Mouse (Mus musculus): ENCODE measurements around the gene Pradc1. TPM values are rescaled to one million over a fixed set of nuclear protein-coding genes. Genes with fewer than 3 reads are reported as not detected.

The Pradc1 gene
- polyA plus RNA-seq, 1 experiment from 2014 or later: 34.9 TPM

GRCm38 (mm10) chr6:85423836-85424379, 27.9 kb downstream of the Pradc1 start, which contains the start of gene Noto:
Gene Noto, plus strand, starts transcription at chr6:85423886.
- no peak for ATAC-seq
- Histone ChIP-seq H3K27ac (ENCODE audit: low read depth, low read length) (no peak within 1 kb of the TSS), H3K9ac (ENCODE audit: low read depth, low read length) (no peak within 1 kb of the TSS), H3K36me3 (ENCODE audit: control insufficient read depth, insufficient read depth, low read length) (no peaks in the 10 kb centered on the region), H3K9me3 (ENCODE audit: control insufficient read depth, low read length) (no peaks in the 10 kb centered on the region), H3K4me3 (ENCODE audit: low read length) (no peak within 1 kb of the TSS), H3K4me2 (ENCODE audit: low read length) (no peak within 1 kb of the TSS), H3K4me1 (ENCODE audit: control insufficient read depth, insufficient read depth, low read depth, low read length) (no peaks in the 10 kb centered on the region), H3K27me3 (replicated peaks; ENCODE audit: control insufficient read depth, insufficient read depth, low read length) (peaks cover 6% of the 10 kb centered on the region; the same call in 1 of the 2 replicates)
- 16% methylated on average over 28 of the region's 28 CpGs for WGBS

- Histone ChIP-seq H3K9me3 (ENCODE audit: control insufficient read depth, low read length) (no peaks in the 10 kb centered on the region), H3K36me3 (ENCODE audit: control insufficient read depth, insufficient read depth, low read length) (no peaks in the 10 kb centered on the region), H3K4me3 (ENCODE audit: low read length) (no peak overlapping the region), H3K4me2 (ENCODE audit: low read length) (no peak overlapping the region), H3K4me1 (ENCODE audit: control insufficient read depth, insufficient read depth, low read depth, low read length) (no peaks in the 10 kb centered on the region), H3K27ac (ENCODE audit: low read depth, low read length) (no peak overlapping the region), H3K27me3 (replicated peaks; ENCODE audit: control insufficient read depth, insufficient read depth, low read length) (0 out of 2 replicates have a peak, but pooled peaks cover 3% of the 10 kb centered on the region), H3K9ac (ENCODE audit: low read depth, low read length) (no peak overlapping the region)
- ATAC-seq: no peak
- 91% methylated on average over 2 of the region's 2 CpGs for WGBS
Observed at GRCm38 (mm10) chr6:85419150-85419549, 32.6 kb downstream of the Pradc1 start.

- no peak overlapping the region for H3K4me3 ChIP-seq (ENCODE audit: low read length)
- H3K9me3 ChIP-seq (ENCODE audit: control insufficient read depth, low read length): no peaks in the 10 kb centered on the region
- no peaks in the 10 kb centered on the region for H3K4me1 ChIP-seq (ENCODE audit: control insufficient read depth, insufficient read depth, low read depth, low read length)
- H3K27me3 ChIP-seq (replicated peaks; ENCODE audit: control insufficient read depth, insufficient read depth, low read length): no peaks in the 10 kb centered on the region
- no peaks in the 10 kb centered on the region for H3K36me3 ChIP-seq (ENCODE audit: control insufficient read depth, insufficient read depth, low read length)
- ATAC-seq: no peak
- no peak overlapping the region for H3K27ac ChIP-seq (ENCODE audit: low read depth, low read length)
- 65% methylated on average over 3 of the region's 3 CpGs for WGBS
- no peak overlapping the region for H3K9ac ChIP-seq (ENCODE audit: low read depth, low read length)
- no peak overlapping the region for H3K4me2 ChIP-seq (ENCODE audit: low read length)
Observed at GRCm38 (mm10) chr6:85415829-85416228, 35.9 kb downstream of the Pradc1 start.

- no peaks in the 10 kb centered on the region for H3K36me3 ChIP-seq (ENCODE audit: control insufficient read depth, insufficient read depth, low read length)
- peaks cover 6% of the 10 kb centered on the region for H3K4me1 ChIP-seq (ENCODE audit: control insufficient read depth, insufficient read depth, low read depth, low read length)
- H3K27ac ChIP-seq (ENCODE audit: low read depth, low read length): no peak overlapping the region
- 9% methylated on average over 13 of the region's 13 CpGs for WGBS
- H3K9ac ChIP-seq (ENCODE audit: low read depth, low read length): no peak overlapping the region
- H3K27me3 ChIP-seq (replicated peaks; ENCODE audit: control insufficient read depth, insufficient read depth, low read length): peaks cover 27% of the 10 kb centered on the region
- H3K4me2 ChIP-seq (ENCODE audit: low read length): peak overlapping the region; percentile 25; the same call in 1 of the 2 replicates
- ATAC-seq: peak; percentile 92
- H3K9me3 ChIP-seq (ENCODE audit: control insufficient read depth, low read length): no peaks in the 10 kb centered on the region
- H3K4me3 ChIP-seq (ENCODE audit: low read length): no peak overlapping the region
Observed at GRCm38 (mm10) chr6:85410771-85411273, 40.9 kb downstream of the Pradc1 start.

GRCm38 (mm10) chr6:85409003-85409402, 42.8 kb downstream of the Pradc1 start:
- no peak for ATAC-seq
- 2% methylated on average over 31 of the region's 31 CpGs for WGBS
- Histone ChIP-seq H3K4me2 (ENCODE audit: low read length) (peak overlapping the region; percentile 65), H3K27ac (ENCODE audit: low read depth, low read length) (no peak overlapping the region), H3K27me3 (replicated peaks; ENCODE audit: control insufficient read depth, insufficient read depth, low read length) (peaks cover 27% of the 10 kb centered on the region), H3K4me3 (ENCODE audit: low read length) (peak overlapping the region; percentile 35), H3K9me3 (ENCODE audit: control insufficient read depth, low read length) (no peaks in the 10 kb centered on the region), H3K9ac (ENCODE audit: low read depth, low read length) (peak overlapping the region; percentile 62), H3K36me3 (ENCODE audit: control insufficient read depth, insufficient read depth, low read length) (no peaks in the 10 kb centered on the region), H3K4me1 (ENCODE audit: control insufficient read depth, insufficient read depth, low read depth, low read length) (peaks cover 6% of the 10 kb centered on the region)

- H3K27ac ChIP-seq (ENCODE audit: low read depth, low read length): no peak overlapping the region
- no peak for ATAC-seq
- no peaks in the 10 kb centered on the region for H3K4me1 ChIP-seq (ENCODE audit: control insufficient read depth, insufficient read depth, low read depth, low read length)
- H3K4me2 ChIP-seq (ENCODE audit: low read length): no peak overlapping the region
- no peaks in the 10 kb centered on the region for H3K36me3 ChIP-seq (ENCODE audit: control insufficient read depth, insufficient read depth, low read length)
- peaks cover 6% of the 10 kb centered on the region for H3K27me3 ChIP-seq (replicated peaks; ENCODE audit: control insufficient read depth, insufficient read depth, low read length)
- H3K9me3 ChIP-seq (ENCODE audit: control insufficient read depth, low read length): no peaks in the 10 kb centered on the region
- no peak overlapping the region for H3K9ac ChIP-seq (ENCODE audit: low read depth, low read length)
- WGBS: 62% methylated on average over 10 of the region's 10 CpGs
- H3K4me3 ChIP-seq (ENCODE audit: low read length): no peak overlapping the region
Observed at GRCm38 (mm10) chr6:85403039-85403438, 48.7 kb downstream of the Pradc1 start.

GRCm38 (mm10) chr6:85402613-85403012, 49.2 kb downstream of the Pradc1 start:
- WGBS: 54% methylated on average over 2 of the region's 2 CpGs
- Histone ChIP-seq H3K4me2 (ENCODE audit: low read length) (no peak overlapping the region), H3K9me3 (ENCODE audit: control insufficient read depth, low read length) (no peaks in the 10 kb centered on the region), H3K27me3 (replicated peaks; ENCODE audit: control insufficient read depth, insufficient read depth, low read length) (peaks cover 2% of the 10 kb centered on the region; the same call in 1 of the 2 replicates), H3K4me3 (ENCODE audit: low read length) (no peak overlapping the region), H3K36me3 (ENCODE audit: control insufficient read depth, insufficient read depth, low read length) (no peaks in the 10 kb centered on the region), H3K9ac (ENCODE audit: low read depth, low read length) (no peak overlapping the region), H3K27ac (ENCODE audit: low read depth, low read length) (no peak overlapping the region), H3K4me1 (ENCODE audit: control insufficient read depth, insufficient read depth, low read depth, low read length) (no peaks in the 10 kb centered on the region)
- ATAC-seq: no peak

GRCm38 (mm10) chr6:85399715-85400114, 52.1 kb downstream of the Pradc1 start:
- ATAC-seq: 0 out of 2 replicates have a peak, but pooled peaks have one; percentile 30
- Histone ChIP-seq H3K4me1 (ENCODE audit: control insufficient read depth, insufficient read depth, low read depth, low read length) (no peaks in the 10 kb centered on the region), H3K27me3 (replicated peaks; ENCODE audit: control insufficient read depth, insufficient read depth, low read length) (no peaks in the 10 kb centered on the region), H3K4me3 (ENCODE audit: low read length) (no peak overlapping the region), H3K9me3 (ENCODE audit: control insufficient read depth, low read length) (no peaks in the 10 kb centered on the region), H3K36me3 (ENCODE audit: control insufficient read depth, insufficient read depth, low read length) (no peaks in the 10 kb centered on the region), H3K9ac (ENCODE audit: low read depth, low read length) (no peak overlapping the region), H3K27ac (ENCODE audit: low read depth, low read length) (no peak overlapping the region), H3K4me2 (ENCODE audit: low read length) (no peak overlapping the region)
- WGBS: 34% methylated on average over 5 of the region's 5 CpGs

GRCm38 (mm10) chr6:85397165-85397564, 54.6 kb downstream of the Pradc1 start:
- H3K9me3 ChIP-seq (ENCODE audit: control insufficient read depth, low read length): no peaks in the 10 kb centered on the region
- ATAC-seq: no peak
- no peaks in the 10 kb centered on the region for H3K36me3 ChIP-seq (ENCODE audit: control insufficient read depth, insufficient read depth, low read length)
- H3K4me3 ChIP-seq (ENCODE audit: low read length): no peak overlapping the region
- 26% methylated on average over 1 of the region's 1 CpGs for WGBS
- H3K27me3 ChIP-seq (replicated peaks; ENCODE audit: control insufficient read depth, insufficient read depth, low read length): no peaks in the 10 kb centered on the region
- no peaks in the 10 kb centered on the region for H3K4me1 ChIP-seq (ENCODE audit: control insufficient read depth, insufficient read depth, low read depth, low read length)
- no peak overlapping the region for H3K4me2 ChIP-seq (ENCODE audit: low read length)
- H3K27ac ChIP-seq (ENCODE audit: low read depth, low read length): no peak overlapping the region
- H3K9ac ChIP-seq (ENCODE audit: low read depth, low read length): no peak overlapping the region
